Mouse (Mus musculus): ENCODE data around the gene Foxl1. TPM values are rescaled to one million over a fixed set of nuclear protein-coding genes. Genes with fewer than 3 reads are reported as not detected.

Gene Foxl1
- total and polyA plus RNA-seq, 3 experiments: 0.04 TPM; not detected in 2

DNA sequence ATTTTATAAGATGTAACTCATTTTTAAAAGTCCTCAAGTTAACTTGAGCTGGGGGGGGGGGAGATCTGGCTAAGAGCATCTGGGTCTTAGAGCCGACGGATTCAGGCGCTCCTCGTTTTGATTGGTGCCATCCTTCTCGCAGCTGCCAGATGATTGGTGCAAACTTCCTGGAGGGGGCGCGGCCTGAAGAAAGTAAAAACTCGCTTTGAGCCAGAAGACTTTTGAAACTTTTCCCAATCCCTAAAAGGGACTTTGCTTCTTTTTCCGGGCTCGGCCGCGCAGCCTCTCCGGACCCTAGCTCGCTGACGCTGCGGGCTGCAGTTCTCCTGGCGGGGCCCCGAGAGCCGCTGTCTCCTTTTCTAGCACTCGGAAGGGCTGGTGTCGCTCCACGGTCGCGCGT lies 11.8 kb upstream of the Foxl1 start, which contains the start of gene Foxc2:
TSS of gene Foxc2 (plus strand) at position 224 of the 400 bp plus-strand sequence.
- no peak within 1 kb of the TSS for H3K9ac ChIP-seq (ENCODE audit: insufficient read depth, low read depth)
- no peak for TF ChIP-seq MAZ (IDR thresholded peaks at IDR 0.05; ENCODE audit: low read depth, low read length)
- TF ChIP-seq RAD21 (IDR thresholded peaks at IDR 0.05; ENCODE audit: low read depth, low read length): no peak
- TF ChIP-seq MXI1 (IDR thresholded peaks at IDR 0.05; ENCODE audit: low read depth, low read length): no peak
- TF ChIP-seq HCFC1 (IDR thresholded peaks at IDR 0.05; ENCODE audit: low read depth, low read length): no peak
- TF ChIP-seq RCOR1 (conservative IDR thresholded peaks at IDR 0.05; ENCODE audit: low read depth, low read length): no peak
- TF ChIP-seq CTCF (conservative IDR thresholded peaks at IDR 0.05 in 1 of 2, IDR thresholded peaks at IDR 0.05 in 1 of 2; ENCODE audit: low read depth in 2 of 2, low read length in 2 of 2): no peak
- TF ChIP-seq MYC (IDR thresholded peaks at IDR 0.05; ENCODE audit: low read depth, low read length): no peak
- TF ChIP-seq IRF4 (IDR thresholded peaks at IDR 0.05; ENCODE audit: low read depth, low read length): no peak
- no peak for TF ChIP-seq E2F4 (IDR thresholded peaks at IDR 0.05; ENCODE audit: insufficient replicate concordance, low read depth, low read length)
- no peak for TF ChIP-seq USF2 (conservative IDR thresholded peaks at IDR 0.05; ENCODE audit: low read depth, low read length)
- no peak for TF ChIP-seq USF1 (IDR thresholded peaks at IDR 0.05; ENCODE audit: low read depth, low read length)
- TF ChIP-seq MEF2A (IDR thresholded peaks at IDR 0.05; ENCODE audit: borderline replicate concordance, low read depth, low read length): no peak
- no peak for TF ChIP-seq KAT2A (IDR thresholded peaks at IDR 0.05; ENCODE audit: insufficient replicate concordance, low read length)
- no peak for TF ChIP-seq ETS1 (conservative IDR thresholded peaks at IDR 0.05; ENCODE audit: low read depth, low read length)
- TF ChIP-seq NELFE (IDR thresholded peaks at IDR 0.05; ENCODE audit: low read depth, low read length): no peak
- no peak for TF ChIP-seq PAX5 (IDR thresholded peaks at IDR 0.05; ENCODE audit: low read length)
- TF ChIP-seq SMC3 (IDR thresholded peaks at IDR 0.05; ENCODE audit: low read depth, low read length): no peak
- no peak for TF ChIP-seq ZC3H11A (IDR thresholded peaks at IDR 0.05; ENCODE audit: low read depth, low read length)
- no peak for TF ChIP-seq EP300 (IDR thresholded peaks at IDR 0.05; ENCODE audit: low read length)
- H3K9me3 ChIP-seq (replicated peaks; ENCODE audit: low read length): peaks cover 28% of the 10 kb centered on the region
- H3K4me3 ChIP-seq (replicated peaks in 1 of 3; ENCODE audit: low read depth in 2 of 3, low read length in 2 of 3, poor library complexity in 1 of 3): no peak within 1 kb of the TSS
- in situ Hi-C loops (cut with MboI; ENCODE audit: low pct_ligation_motif_present, low pct_unique_long_range_greater_than_20kb, low sequenced_read_pairs): loop anchor here (5.0 kb wide), 1 partner anchor 96 kb away; no protein-coding TSS in a partner anchor
- H3K36me3 ChIP-seq (replicated peaks in 1 of 2; ENCODE audit: control insufficient read depth in 1 of 2, insufficient read depth in 1 of 2, low read length in 1 of 2): no peaks in the 10 kb centered on the region
- DNase-seq (ENCODE audit: extremely low read depth): no peak
- no peak within 1 kb of the TSS for H3K4me2 ChIP-seq (ENCODE audit: insufficient read depth, low read depth, poor library complexity, severe bottlenecking)
- no peaks in the 10 kb centered on the region for H3K79me2 ChIP-seq (replicated peaks; ENCODE audit: control insufficient read depth, extremely low read depth, insufficient read depth, poor library complexity, severe bottlenecking)
- peaks cover 27% of the 10 kb centered on the region for H3K27me3 ChIP-seq (replicated peaks)
- H3K4me1 ChIP-seq (ENCODE audit: control insufficient read depth in 1 of 2, insufficient read depth in 2 of 2): peaks cover 0 to 10% of the 10 kb centered on the region in 2 experiments; a peak in 2 of 4 replicates
- dilution Hi-C loops (cut with MboI; ENCODE audit: extremely low pct_ligation_motif_present, extremely low pct_unique_long_range_greater_than_20kb, low sequenced_read_pairs): no loop called here
- no peak within 1 kb of the TSS for H3K27ac ChIP-seq (ENCODE audit: insufficient read depth, low read depth)

DNA sequence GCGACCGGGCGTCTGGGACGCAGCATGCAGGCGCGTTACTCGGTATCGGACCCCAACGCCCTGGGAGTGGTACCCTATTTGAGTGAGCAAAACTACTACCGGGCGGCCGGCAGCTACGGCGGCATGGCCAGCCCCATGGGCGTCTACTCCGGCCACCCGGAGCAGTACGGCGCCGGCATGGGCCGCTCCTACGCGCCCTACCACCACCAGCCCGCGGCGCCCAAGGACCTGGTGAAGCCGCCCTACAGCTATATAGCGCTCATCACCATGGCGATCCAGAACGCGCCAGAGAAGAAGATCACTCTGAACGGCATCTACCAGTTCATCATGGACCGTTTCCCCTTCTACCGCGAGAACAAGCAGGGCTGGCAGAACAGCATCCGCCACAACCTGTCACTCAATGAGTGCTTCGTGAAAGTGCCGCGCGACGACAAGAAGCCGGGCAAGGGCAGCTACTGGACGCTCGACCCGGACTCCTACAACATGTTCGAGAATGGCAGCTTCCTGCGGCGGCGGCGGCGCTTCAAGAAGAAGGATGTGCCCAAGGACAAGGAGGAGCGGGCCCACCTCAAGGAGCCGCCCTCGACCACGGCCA lies 11.1 kb upstream of the Foxl1 start:
- H3K4me2 ChIP-seq (ENCODE audit: insufficient read depth, low read depth, poor library complexity, severe bottlenecking): no peak overlapping the region
- H3K79me2 ChIP-seq (replicated peaks; ENCODE audit: control insufficient read depth, extremely low read depth, insufficient read depth, poor library complexity, severe bottlenecking): no peaks in the 10 kb centered on the region
- DNase-seq (ENCODE audit: extremely low read depth): no peak
- no peak overlapping the region for H3K9ac ChIP-seq (ENCODE audit: insufficient read depth, low read depth)
- H3K4me3 ChIP-seq (replicated peaks in 1 of 3; ENCODE audit: low read depth in 2 of 3, low read length in 2 of 3, poor library complexity in 1 of 3): no peak overlapping the region
- peaks cover 34% of the 10 kb centered on the region for H3K27me3 ChIP-seq (replicated peaks)
- dilution Hi-C loops (cut with MboI; ENCODE audit: extremely low pct_ligation_motif_present, extremely low pct_unique_long_range_greater_than_20kb, low sequenced_read_pairs): no loop called here
- no peaks in the 10 kb centered on the region for H3K36me3 ChIP-seq (replicated peaks in 1 of 2; ENCODE audit: control insufficient read depth in 1 of 2, insufficient read depth in 1 of 2, low read length in 1 of 2)
- no peak overlapping the region for H3K27ac ChIP-seq (ENCODE audit: insufficient read depth, low read depth)
- H3K9me3 ChIP-seq (replicated peaks; ENCODE audit: low read length): peaks cover 28% of the 10 kb centered on the region
- H3K4me1 ChIP-seq (ENCODE audit: control insufficient read depth in 1 of 2, insufficient read depth in 2 of 2): peaks cover under 1 to 3% of the 10 kb centered on the region in 2 experiments; a peak in 2 of 4 replicates
- no peak for TF ChIP-seq ZC3H11A (IDR thresholded peaks at IDR 0.05; ENCODE audit: low read depth, low read length)
- no peak for TF ChIP-seq E2F4 (IDR thresholded peaks at IDR 0.05; ENCODE audit: insufficient replicate concordance, low read depth, low read length)
- no peak for TF ChIP-seq CTCF (conservative IDR thresholded peaks at IDR 0.05 in 1 of 2, IDR thresholded peaks at IDR 0.05 in 1 of 2; ENCODE audit: low read depth in 2 of 2, low read length in 2 of 2)
- TF ChIP-seq CHD2 (IDR thresholded peaks at IDR 0.05; ENCODE audit: low read length): no peak
- no peak for TF ChIP-seq HCFC1 (IDR thresholded peaks at IDR 0.05; ENCODE audit: low read depth, low read length)
- no peak for TF ChIP-seq MXI1 (IDR thresholded peaks at IDR 0.05; ENCODE audit: low read depth, low read length)
- no peak for TF ChIP-seq RAD21 (IDR thresholded peaks at IDR 0.05; ENCODE audit: low read depth, low read length)
- TF ChIP-seq PAX5 (IDR thresholded peaks at IDR 0.05; ENCODE audit: low read length): no peak
- TF ChIP-seq TCF12 (IDR thresholded peaks at IDR 0.05; ENCODE audit: low read depth, low read length): no peak
- TF ChIP-seq JUND (conservative IDR thresholded peaks at IDR 0.05; ENCODE audit: low read depth, low read length): no peak
- TF ChIP-seq NELFE (IDR thresholded peaks at IDR 0.05; ENCODE audit: low read depth, low read length): no peak
- TF ChIP-seq SMC3 (IDR thresholded peaks at IDR 0.05; ENCODE audit: low read depth, low read length): no peak
- no peak for TF ChIP-seq MYC (IDR thresholded peaks at IDR 0.05; ENCODE audit: low read depth, low read length)
- no peak for TF ChIP-seq CHD1 (IDR thresholded peaks at IDR 0.05; ENCODE audit: low read depth, low read length)
- no peak for TF ChIP-seq NRF1 (IDR thresholded peaks at IDR 0.05; ENCODE audit: low read depth, low read length)
- no peak for TF ChIP-seq POLR2A (IDR thresholded peaks at IDR 0.05; ENCODE audit: low read depth, low read length)
- TF ChIP-seq SIN3A (IDR thresholded peaks at IDR 0.05; ENCODE audit: low read length): no peak
- TF ChIP-seq MAZ (IDR thresholded peaks at IDR 0.05; ENCODE audit: low read depth, low read length): no peak
- in situ Hi-C loops (cut with MboI; ENCODE audit: low pct_ligation_motif_present, low pct_unique_long_range_greater_than_20kb, low sequenced_read_pairs): loop anchor here (5.0 kb wide), 1 partner anchor 96 kb away; no protein-coding TSS in a partner anchor

Measured in CH12.LX (cell line).